Mouse (Mus musculus) ovary, postnatal 14 days (tissue): ENCODE measurements around the gene Prkcq.
A peak's percentile ranks its signal among the peaks of the same experiment; 100 is the strongest.
"Not testable (repeated sequence)": the region's sequence is repeated elsewhere in the genome, so short reads cannot be mapped to it uniquely, and the experiment has no call there.

Experiments used
- DNase-seq: peaks from one replicate; pipeline ENCODE4 v3.0.0; 2022; ENCODE audit warnings: low spot score

Gene Prkcq

GRCm38 (mm10) chr2:11293144-11293543 lies 121.2 kb downstream of the Prkcq start:
- no peak for DNase-seq

- no peak for DNase-seq
Observed at GRCm38 (mm10) chr2:11294643-11295191, 122.8 kb downstream of the Prkcq start.

- DNase-seq, result no peak
Observed at GRCm38 (mm10) chr2:11298811-11299210, 126.9 kb downstream of the Prkcq start.

GRCm38 (mm10) chr2:11299366-11299765 lies 127.5 kb downstream of the Prkcq start:
- DNase-seq, result no peak

GRCm38 (mm10) chr2:11300362-11300761 lies 128.5 kb downstream of the Prkcq start:
- no peak for DNase-seq

- no peak for DNase-seq
Observed at GRCm38 (mm10) chr2:11320241-11320640, 148.3 kb downstream of the Prkcq start.

GRCm38 (mm10) chr2:11322396-11322795 lies 150.5 kb downstream of the Prkcq start:
- no peak for DNase-seq

- no peak for DNase-seq
Observed at GRCm38 (mm10) chr2:11327280-11327679, 155.4 kb downstream of the Prkcq start.

GRCm38 (mm10) chr2:11329407-11330224 lies 157.7 kb downstream of the Prkcq start:
- no peak for DNase-seq

- DNase-seq, result peak; percentile 61
Observed at GRCm38 (mm10) chr2:11331528-11332446, 159.9 kb downstream of the Prkcq start.

- DNase-seq, result no peak
Observed at GRCm38 (mm10) chr2:11332469-11332868, 160.6 kb downstream of the Prkcq start.

GRCm38 (mm10) chr2:11333301-11334017 lies 161.6 kb downstream of the Prkcq start:
- DNase-seq, result no peak

GRCm38 (mm10) chr2:11336320-11336719 lies 164.4 kb downstream of the Prkcq start:
- DNase-seq, result no peak

GRCm38 (mm10) chr2:11338931-11339839 lies 167.3 kb downstream of the Prkcq start:
- DNase-seq, result no peak

GRCm38 (mm10) chr2:11344691-11345090 lies 172.8 kb downstream of the Prkcq start:
- no peak for DNase-seq

- DNase-seq, result not testable (repeated sequence)
Observed at GRCm38 (mm10) chr2:11346419-11346818, 174.5 kb downstream of the Prkcq start.

- DNase-seq, result no peak
Observed at GRCm38 (mm10) chr2:11347791-11348190, 175.9 kb downstream of the Prkcq start.
